Mouse (Mus musculus) myocyte (in vitro differentiated cells): Measurements from ENCODE around the gene Dppa4. TPM values are rescaled to one million over a fixed set of nuclear protein-coding genes. Genes with fewer than 3 reads are reported as not detected.

ENCODE experiments used
- H3K27me3 ChIP-seq: one replicate; pipeline ENCODE4 v1.6.1; 2011; ENCODE audit not compliant: control insufficient read depth, insufficient read depth, insufficient read length
- H3K36me3 ChIP-seq: one replicate; pipeline ENCODE4 v1.6.1; 2011; ENCODE audit not compliant: control insufficient read depth, insufficient read depth
- H3K4me2 ChIP-seq: one replicate; pipeline ENCODE4 v1.6.1; 2011; ENCODE audit warnings: low read depth, control low read depth
- H3K4me3 ChIP-seq: one replicate; pipeline ENCODE4 v1.5.1; 2011; ENCODE audit warnings: mild to moderate bottlenecking, control low read depth, moderate library complexity
- H3K79me2 ChIP-seq: one replicate; pipeline ENCODE4 v1.6.1; 2011; ENCODE audit not compliant: control insufficient read depth, insufficient read depth
- H3ac ChIP-seq: one replicate; pipeline ENCODE4 v1.6.1; 2011; ENCODE audit not compliant: control insufficient read depth, insufficient read length
- CEBPB ChIP-seq: IDR thresholded peaks from 2 replicates; pipeline ENCODE4 v1.6.1; 2011; ENCODE audit warnings: mild to moderate bottlenecking, moderate library complexity; ENCODE audit not compliant: poor library complexity, insufficient read depth, severe bottlenecking
- MAX ChIP-seq: IDR thresholded peaks from one replicate; pipeline ENCODE4 v1.6.1; 2011; ENCODE audit warnings: low read depth, mild to moderate bottlenecking, control low read depth
- POLR2AphosphoS2 ChIP-seq: IDR thresholded peaks from one replicate; pipeline ENCODE4 v1.6.1; 2011; ENCODE audit warnings: low read depth, control low read depth; ENCODE audit not compliant: insufficient read length
- REST ChIP-seq: IDR thresholded peaks from one replicate; pipeline ENCODE4 v1.6.1; 2011; ENCODE audit warnings: mild to moderate bottlenecking, control low read depth, moderate library complexity; ENCODE audit not compliant: insufficient read depth, insufficient read length
- SRF ChIP-seq: IDR thresholded peaks from one replicate; pipeline ENCODE4 v1.6.1; 2011; ENCODE audit warnings: low read depth; ENCODE audit not compliant: control insufficient read depth, insufficient read length
- TCF3 ChIP-seq: IDR thresholded peaks from one replicate; pipeline ENCODE4 v1.6.1; 2011; ENCODE audit warnings: low read depth, control low read depth; ENCODE audit not compliant: insufficient read length
- USF1 ChIP-seq: IDR thresholded peaks from one replicate; pipeline ENCODE4 v1.6.1; 2011; ENCODE audit warnings: low read depth, mild to moderate bottlenecking, control low read depth, moderate library complexity
- polyA plus RNA-seq: library from polyadenylated mRNA; unstranded; fragments of >200 nt; fragmentation: generic; extraction: Trizol; gene quantifications from one replicate; pipeline ENCODE4 v1.2.1, GENCODE M21; 2012; ENCODE audit warnings: missing spikeins

Gene Dppa4
- polyA plus RNA-seq, 1 experiment, result 0.53 TPM

DNA sequence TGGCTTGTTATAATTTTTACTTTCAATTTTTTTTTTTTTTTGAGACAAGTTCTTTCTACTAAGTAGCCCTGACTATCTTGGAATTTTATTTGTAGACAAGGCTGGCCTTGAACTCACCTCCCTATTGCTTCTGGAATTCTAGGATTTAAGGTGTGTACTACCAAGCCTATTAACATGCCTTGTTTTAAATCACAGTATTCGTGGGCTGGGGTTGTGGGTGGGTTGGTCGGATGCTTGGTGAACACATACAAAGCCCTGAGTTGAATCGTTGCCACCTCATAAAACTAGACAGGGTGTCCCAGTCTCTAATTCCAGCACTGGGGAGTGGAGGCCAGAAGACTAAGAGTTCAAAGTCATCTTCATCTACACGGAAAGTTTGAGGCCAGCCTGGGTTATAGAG is 51.8 kb downstream of the Dppa4 start:
- Histone ChIP-seq H3K79me2 (no peaks in the 10 kb centered on the region), H3K4me2 (no peak overlapping the region), H3K4me3 (no peak overlapping the region), H3K27me3 (no peaks in the 10 kb centered on the region), H3K36me3 (no peaks in the 10 kb centered on the region), H3ac (no peak overlapping the region)
- TF ChIP-seq USF1 (no peak), SRF (no peak), REST (no peak), MAX (no peak), CEBPB (no peak), POLR2AphosphoS2 (no peak), TCF3 (no peak)

Other genes with a start within 250 kb of the Dppa4 start
- gene Dppa2, start 20.2 kb downstream of the Dppa4 start, polyA plus RNA-seq, result 0.14 TPM
- not detected for gene Gm5485, start 128.7 kb downstream of the Dppa4 start, polyA plus RNA-seq
- gene Morc1, start 147.5 kb downstream of the Dppa4 start, polyA plus RNA-seq, result not detected